Mouse (Mus musculus): ENCODE data around the gene Tpst2. TPM values are rescaled to one million over a fixed set of nuclear protein-coding genes. Genes with fewer than 3 reads are reported as not detected.

Gene Tpst2
- total and polyA plus RNA-seq, 3 experiments = 154 to 322 (median 270) TPM

DNA sequence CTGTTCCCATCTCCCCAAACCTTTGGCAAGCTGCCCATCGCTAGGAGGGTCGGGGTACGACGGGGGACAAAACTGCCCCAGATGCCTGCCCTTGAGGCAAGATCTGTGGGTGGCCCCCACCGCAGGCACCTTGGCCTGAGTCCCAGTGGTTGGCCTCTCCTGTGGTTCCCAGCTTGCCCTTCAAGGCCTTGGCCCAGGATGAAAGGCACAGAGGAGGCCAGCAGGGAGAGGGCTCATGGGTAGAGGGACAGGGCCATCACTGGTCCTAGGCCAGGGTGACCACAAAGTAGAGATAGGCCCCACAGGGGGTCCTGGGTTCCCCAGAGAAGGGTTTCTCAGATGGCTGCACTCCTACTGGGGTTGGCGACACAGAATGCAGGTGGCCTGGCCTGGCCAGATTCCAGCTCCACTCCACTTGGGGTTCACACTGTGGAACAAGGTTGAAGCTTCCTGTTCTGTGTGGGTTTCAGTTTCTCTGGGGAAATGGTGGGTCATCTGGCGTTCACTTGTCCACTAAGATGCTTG lies 22.1 kb upstream of the Tpst2 start:
- peak; percentile 96 for DNase-seq

DNA sequence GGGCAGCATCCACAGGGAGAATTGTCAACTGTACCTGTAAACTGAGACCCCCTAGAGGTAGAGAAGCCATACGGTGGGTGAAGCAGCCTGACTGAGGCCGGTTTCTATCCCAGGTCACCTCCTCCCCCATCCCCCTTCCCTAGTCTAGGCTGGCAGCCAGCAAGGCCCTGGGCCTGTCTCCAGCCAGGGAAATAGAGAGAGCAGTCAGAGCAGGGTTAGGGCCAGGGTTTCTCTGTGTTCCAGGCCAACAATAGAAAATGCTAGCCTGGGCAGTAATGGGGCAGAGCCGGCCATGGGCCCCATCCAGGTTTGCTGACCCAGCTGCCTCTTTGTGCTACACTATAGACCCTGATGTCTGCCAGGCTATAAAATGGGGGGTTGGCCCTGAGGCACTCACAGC lies 21.1 kb upstream of the Tpst2 start, which contains the start of gene Crybb1:
Gene Crybb1 (plus strand): TSS at position 390 of the 400 bp plus-strand sequence.
- DNase-seq = peak; percentile 90

DNA sequence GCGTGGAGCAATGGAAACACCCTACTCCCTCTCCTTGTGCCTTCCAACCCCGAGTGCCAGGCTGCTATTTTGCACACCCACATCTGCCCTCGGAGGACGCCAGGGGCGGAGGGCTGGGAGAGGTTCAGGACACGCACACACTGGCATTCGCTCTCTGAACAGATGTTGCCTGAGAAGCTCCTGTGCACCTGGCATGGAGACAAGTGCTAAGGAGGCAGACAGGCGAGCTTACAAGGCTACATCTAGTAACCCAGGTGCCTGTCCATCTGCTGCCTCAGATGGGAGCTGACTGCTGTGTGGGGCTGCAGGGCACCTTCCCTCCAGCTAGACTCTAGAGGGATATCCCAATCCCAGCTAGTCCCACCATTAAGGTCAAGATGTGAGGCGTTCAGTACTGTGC lies 20.0 kb upstream of the Tpst2 start:
- DNase-seq = no peak

DNA sequence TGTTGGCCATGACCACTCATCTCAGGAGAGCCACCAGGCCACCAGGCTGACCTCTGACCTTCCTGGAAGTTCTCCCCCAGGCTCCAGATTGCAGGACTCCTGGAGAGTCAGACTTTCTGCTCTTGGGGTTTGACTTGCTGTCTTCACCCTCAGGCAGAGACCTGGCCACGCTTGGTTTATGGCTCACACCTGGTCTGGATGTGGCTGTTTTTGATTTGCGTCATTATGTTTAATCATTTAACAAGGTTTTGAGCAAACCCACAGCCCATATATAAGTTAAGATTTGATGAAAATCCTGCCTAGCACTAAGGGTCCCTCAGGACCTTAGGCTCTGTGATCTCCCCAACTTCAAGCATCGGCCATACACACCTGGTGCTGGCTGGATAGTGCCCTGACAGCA lies 18.6 kb upstream of the Tpst2 start:
- DNase-seq = no peak

DNA sequence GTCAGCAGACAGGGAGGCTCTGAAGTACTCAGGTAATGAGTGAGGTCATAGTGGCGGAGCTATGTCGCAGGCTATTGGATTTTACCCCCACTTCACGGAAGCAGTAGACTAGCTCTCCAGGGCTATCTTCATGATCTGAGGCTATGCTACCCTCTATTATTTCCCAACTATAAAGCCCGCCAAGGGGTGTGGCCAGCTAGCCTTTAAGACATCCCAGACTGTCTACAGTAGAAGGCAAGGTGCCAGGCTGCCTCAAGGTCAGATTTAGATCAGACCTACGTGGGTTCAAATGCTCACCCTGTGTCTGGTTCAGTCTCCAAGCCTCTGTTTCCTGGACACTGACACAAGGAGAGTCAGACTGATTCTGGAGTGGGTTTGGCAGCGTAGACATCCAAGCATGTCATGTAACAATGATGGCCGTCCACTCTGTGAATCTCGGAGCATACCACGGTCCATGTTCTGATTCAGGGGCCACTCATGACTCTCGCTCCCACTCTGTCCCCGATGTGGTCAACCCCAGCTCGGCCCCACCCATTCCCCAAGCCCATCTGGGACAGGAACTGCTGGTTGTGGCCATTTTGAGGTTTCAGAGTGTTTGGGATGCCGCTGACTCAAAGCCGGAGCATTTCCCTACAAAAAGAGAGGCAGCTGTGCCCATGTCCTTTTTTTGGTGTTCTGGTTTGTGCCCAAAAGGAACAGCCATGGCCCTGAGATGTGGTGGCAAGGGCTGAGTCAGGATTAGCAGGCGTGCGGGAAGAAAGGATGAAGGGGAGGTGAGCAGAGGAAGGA lies 16.4 kb upstream of the Tpst2 start:
- no peak for DNase-seq

DNA sequence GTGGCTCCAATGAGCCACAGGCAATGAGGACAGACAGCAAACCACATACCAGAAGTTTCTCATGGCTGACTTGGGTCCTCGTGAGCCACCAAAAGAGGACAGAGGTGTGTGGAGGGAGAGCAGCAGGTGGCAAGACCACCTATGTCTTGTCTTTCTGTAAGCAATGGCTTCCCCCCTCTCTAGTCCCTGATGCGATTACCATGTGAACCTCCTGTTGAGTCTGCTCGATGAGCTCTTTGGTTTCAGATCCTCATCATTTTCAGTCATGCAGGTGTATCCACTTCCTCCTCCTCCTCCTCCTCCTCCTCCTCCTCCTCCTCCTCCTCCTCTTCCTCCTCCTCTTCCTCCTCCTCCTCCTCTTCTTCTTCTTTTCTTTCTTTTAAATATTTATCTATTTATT lies 15.7 kb upstream of the Tpst2 start:
- no peak for DNase-seq

DNA sequence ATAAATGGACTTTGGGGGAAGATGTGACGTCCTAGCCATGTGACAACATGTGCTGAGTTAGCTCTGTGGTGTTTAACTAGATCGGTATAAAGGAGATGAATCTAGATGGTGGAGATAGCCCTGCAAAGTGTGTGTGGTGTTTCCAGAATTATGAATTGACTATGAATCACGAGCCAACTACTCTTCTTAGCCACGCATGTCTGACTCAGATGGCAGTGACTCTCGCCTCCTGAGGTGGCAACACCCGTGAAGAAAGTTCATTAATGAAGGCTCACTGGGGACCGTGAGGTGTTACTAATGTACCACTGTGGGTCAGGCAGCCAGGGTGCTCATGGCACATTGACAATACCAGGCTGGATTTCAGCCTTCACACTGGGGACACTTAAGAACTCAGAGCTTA lies 12.4 kb upstream of the Tpst2 start:
- no peak for DNase-seq

DNA sequence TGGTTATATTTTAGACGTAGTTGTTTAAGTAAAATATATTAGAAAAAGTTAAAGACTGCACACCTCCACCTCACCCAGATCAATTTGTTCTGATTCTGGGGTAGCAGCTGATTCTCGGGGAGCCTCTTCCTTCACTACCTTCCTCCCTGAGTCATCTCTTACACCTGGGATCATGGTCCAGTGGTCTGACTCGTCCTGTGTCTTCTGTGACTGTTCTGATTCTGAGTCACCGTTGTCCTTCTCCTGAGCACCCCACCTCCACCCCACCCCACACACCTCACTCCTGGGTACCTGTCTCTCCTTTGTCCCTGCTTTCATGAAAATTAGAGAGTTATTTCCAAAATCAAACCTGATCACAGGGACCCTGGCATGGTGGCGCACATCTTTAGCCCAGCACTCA lies 11.4 kb upstream of the Tpst2 start:
- DNase-seq = no peak

DNA sequence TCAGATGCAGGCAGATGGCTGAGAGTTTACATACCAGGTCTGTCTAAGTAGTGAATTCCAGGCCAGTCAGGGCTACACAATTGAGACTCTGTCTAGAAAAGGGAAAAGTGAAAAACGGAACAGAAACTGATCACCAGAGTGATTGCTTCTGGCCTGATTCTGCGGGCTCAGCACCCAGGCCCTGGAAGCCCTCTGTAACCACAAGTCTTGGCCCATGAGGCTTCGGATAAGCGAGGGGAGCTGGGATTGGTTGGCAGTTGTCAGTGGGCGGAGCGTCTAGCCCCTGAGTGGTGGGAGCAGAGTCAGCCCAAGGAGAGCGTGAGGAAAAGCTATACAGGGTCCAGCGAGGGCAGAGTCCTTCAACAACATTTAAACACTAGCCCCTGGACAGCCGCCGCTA lies 11.0 kb upstream of the Tpst2 start:
- DNase-seq = no peak

DNA sequence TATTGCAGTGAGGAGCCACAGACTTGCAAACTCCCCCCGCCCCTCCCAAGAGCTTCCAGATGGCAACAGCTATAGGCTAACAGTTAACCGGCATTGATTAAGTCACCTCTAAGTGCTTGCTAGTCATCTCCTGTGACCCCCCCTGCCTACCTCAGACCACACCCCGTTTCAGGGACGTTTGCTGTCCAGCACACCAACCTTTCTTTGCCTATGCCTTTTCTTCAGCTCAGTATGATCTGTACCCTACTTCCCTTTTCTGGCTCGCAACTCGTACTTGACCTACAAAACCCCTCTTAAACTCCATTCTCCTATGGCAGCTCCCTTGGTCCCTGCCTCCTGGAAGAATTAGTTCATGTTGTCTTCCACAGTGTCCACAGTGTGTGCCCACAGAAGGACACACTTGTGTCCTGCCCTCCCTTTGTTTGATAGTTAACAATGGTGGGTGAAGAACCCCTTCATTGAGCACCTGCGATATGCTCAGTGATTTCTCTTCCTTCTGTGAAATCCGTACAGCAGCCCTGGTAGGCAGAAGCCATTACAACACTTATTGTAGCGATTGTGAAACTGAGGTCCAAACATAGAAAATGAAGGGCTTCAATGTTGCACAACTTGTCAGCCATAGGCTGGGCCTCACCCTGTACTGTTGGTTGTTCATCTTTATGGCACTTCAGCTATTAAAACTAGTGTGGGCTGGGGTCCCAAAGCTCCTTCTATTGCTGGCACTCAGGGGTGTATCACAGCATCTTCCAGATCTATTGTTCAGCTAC lies 10.3 kb upstream of the Tpst2 start:
- DNase-seq = no peak

DNA sequence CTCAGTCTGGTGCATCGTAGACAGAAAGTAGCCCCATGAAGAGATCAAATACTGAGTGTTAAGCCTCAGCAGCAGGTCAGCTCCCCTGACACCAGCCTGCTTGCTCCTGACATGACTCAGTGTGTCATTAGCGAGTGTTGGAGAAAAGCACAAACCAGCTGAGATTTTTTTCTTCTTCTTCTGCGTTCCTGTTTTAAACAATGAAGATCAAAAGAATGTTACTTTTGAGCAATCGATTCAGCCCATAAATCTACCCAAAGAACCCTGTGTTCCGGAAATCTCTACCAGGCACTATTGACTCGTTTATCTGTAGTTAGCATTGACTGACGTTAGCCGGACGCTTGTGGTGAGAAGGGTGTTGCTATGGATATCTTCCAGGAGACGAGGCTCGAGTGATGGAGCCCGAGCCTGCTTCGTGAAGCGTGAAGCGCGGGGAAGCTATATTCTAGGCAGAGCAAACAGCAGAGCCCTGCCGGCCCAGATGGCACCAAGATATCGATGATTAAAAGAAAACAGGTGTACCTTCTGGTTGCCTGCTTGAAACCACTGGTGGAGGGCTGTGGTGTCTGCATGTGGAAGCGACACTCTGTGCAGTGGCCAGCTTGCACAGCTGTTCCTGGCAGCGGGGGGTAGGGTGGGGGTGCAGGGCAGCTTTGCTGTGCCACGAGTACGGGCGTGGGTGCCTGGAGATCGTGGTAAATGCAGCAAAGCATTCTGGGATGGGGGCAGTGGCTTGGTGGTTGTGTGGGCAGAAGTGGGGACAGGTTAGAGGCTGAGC lies 5.5 kb upstream of the Tpst2 start:
- no peak for DNase-seq

DNA sequence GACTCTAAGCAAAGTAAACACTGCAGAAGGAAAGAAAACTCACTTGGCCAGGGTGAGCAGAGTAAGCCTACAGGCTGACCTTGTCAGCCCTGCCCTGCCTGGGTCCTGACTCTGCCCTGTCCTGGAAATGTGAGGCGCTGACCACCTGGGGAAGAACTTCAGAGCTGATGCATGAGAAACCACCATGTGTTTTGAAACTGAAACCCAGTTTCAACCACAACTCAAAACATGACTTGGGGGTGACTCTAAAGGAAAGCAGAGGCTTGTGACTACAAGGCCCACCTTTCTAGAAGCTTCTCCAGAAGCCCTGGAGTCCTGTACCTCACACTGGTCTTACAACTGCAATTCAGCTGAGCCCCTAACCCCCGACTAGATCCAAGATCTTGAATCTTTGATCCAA lies 3.6 kb upstream of the Tpst2 start:
- no peak for DNase-seq

DNA sequence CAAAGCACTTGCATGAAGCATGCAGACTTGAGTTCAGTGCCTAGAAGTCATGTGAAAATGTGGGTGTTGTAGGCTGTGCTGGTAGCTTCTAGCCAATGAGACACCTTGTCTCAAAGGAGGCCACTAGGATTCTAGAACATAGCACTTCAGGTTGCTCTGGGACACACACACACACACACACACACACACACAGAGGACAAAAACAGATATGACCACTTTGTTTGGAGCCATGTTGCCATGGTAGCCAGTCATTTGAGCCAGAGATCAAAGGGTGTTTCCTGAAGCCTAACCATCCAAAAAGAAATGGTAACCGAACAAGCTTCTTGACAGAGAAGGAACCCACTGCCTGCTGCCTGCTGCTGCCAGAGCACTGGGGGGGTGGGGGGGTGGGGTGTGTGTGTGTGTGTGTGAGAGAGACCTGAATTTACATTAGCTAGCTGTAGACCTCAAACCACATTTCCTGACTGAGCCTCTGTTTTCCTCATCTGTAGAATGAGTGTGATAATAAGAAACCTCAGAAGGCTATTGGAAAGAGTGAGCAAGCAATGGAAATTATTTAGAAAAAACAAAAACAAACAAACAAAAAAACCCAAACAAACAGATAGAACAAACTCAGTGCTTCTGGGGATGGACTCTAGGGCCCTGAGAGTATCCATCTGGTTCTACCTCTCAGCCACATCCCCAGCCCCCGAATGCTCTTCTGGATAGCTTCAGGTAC lies 2.6 kb upstream of the Tpst2 start:
- DNase-seq = peak; percentile 6

DNA sequence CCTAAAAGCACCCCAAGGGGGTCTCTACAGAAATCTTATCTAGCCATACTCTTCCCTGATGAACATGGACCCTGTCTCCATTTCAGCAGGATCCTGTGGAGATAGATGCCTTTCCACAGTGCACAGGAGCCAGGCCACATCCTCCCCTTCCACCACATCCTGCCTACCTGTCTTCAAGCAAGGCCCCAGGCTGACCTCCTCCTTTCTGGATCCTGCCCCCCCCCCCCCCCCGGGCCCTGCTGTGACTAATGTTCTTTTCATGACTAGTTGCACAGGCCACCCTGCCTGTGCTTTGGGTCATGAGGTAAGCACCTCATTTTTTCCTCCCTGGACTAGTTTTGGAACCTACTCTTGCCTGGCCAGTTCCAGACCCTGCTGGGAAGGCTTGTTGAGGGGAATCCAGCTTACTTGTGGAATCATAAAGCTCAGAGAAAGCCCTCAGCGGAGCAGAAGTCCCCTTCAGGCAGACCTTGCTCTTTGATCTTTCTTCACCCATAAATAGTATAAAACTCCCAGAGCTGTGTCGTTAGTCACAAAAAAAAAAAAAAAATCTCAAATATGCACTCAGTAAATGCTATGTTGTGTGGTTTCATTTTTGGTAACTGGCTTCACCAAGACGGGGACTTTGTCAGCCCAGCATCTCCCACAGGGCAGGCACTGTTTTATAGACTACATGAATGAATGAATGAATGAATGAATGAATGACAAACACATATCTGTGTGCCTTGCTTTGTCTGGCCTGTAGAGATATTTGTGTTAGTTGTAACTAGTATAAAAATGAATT lies 1.3 kb upstream of the Tpst2 start:
- peak; percentile 43 for DNase-seq

DNA sequence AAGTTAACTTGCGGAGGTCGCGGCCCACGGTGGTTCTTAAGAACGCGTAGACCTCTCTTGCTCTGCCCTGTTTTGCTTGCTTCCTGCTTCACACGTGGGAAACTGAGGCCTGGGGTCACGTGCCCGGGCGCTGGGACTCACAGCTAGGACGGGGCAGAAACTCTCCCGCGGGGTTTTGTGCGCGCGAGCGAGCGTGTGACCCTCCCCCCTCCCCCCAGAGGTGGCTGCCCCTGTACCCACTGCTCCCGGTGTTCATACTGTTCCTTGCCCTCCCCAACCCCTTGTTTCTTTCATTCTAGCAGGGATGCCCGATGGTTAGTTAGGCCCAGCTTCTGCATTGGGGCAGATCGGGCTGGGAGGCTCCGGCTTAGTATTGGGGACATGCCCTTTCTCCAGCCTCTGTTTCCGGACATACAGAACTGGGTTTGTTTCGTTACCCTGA lies 437 bp downstream of the Tpst2 start:
- no peak for DNase-seq

DNA sequence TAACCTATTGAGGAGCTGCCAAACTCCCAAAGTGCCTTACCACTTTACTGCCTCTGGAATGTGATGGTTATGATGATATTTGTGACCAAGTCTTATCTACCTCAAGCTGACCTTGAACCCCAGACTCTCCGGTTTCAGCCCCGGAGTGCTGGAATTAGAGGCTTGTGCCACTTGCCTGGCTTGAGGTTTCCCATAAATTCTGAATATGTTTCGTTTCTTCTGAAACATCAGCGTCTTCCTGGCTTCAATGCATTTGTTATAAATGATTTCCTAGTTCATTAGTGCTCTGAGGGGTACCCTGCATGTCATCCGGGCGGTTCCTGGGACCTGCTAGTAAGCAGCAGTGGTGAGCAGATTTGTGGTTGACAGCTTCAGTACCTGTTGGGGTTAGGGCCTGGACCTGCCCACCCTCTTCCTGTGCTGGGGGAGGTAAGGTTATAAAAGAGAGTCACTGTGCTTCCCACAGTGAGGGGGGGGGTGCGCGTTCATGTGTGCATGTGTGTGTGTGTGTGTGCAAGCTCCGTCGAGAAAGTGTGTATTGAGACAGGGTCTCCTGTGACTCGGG lies 1.5 kb downstream of the Tpst2 start:
- DNase-seq = peak; percentile 51

DNA sequence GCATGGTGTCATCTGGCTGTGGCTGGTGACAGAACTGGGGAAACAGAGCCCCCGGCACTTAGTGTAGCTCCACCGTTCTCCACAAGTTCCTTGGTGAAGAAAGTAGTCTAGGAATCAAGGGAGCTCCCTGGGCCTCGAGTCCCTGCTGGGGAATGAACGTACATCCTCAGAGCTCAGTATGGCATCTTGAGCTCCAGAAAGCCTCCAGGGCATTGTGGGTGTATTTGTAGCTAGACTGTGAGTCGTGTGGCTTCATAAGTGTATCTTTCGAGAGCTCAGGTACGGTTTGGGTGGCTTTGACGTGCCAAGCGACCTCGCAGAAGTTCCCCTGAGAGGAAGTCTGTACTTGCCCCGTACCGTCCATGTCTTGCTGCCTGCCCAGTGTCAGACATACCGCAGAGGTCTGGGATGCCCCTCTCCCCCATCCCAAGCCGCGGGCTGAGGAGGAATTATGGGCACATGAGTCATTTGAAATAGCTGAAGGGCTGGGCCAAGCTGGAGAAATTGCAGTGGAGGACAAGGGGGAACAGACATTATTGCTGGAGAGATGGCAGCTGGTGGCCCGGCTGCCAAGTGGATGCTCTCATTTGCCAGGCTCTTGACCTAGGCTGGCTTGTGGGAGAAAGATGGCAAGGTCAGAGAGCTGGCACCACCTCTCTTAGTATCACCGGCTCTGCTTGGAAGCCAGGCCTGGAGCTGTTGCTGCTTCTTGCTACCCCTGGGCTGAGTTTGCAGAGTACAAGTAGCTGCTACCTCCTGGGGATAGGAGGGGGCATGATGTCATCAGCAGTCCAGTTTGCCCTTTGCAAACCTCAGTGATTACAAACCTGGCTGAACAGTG lies 2.9 kb downstream of the Tpst2 start:
- peak; percentile 88 for DNase-seq

DNA sequence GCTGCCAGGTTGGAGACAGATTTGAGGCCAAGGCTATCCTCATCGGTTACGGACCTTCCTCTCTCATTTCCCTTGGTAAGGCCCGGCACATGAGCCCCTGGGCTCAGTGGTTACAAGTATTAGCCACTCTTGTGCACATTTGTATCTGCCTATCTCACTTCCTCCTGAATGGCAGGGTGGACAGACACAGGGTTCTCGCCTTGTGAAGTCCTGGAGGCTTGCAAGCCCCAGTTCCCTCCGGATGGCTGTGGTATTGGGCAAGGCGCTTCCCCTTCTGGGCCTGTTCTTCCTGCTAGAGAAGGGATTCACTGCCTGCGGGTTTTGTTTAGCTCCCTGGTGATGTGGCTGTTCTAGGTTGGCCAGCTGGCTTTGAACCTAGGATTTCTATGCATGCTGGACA lies 3.7 kb downstream of the Tpst2 start:
- DNase-seq = peak; percentile 60

DNA sequence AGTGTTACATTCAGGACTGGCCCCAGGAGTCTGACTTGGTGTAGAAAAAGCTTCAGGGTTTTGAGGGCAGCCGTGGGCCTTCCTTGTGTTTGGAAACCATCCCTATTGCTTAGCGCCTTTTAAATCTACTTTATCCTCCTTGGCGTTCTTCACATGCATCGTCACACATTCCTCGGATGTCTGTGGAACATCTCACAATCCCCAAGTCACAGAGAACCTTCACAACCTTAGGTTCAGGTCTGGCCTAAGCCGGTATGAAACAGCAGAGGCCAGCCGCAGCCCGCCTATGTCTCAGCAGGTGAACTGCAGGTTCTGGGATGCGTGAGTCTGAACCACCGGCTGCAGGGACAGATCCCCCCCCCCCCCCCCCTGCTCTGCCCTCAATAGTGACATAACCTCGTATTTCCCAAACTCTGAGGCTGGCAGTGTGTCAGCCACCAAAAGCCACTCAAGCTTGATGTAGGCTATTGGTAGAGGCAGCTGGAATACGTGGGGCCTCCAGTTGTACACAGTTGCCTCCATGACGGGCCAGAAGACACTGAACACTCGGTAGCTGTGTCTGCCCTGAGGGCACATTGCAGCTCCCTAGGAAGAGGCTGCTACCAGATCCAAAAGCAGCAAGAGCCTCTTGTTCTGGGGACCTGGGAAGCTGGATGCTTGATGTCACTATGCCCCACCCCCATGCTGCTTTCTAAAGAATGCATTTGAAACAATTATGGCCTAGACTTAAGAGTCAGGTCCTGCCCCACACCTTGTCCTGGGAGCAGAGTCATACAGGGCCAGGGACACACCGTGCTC lies 4.6 kb downstream of the Tpst2 start:
- DNase-seq = peak; percentile 58

Data from adrenal gland, adult 2 months (tissue).